Mouse (Mus musculus) retina, adult 2 months (tissue): ENCODE data around the gene Nup214.

ENCODE experiments used
- DNase-seq: peaks from one replicate; pipeline ENCODE4 v3.0.0-alpha.2; 2012; ENCODE audit warnings: low read depth, low spot score

Nup214 gene

GRCm38 (mm10) chr2:32095351-32096121, 121.3 kb downstream of the Nup214 start, which contains the start of gene Plpp7:
TSS of gene Plpp7 (plus strand) at chr2:32095528.
- DNase-seq, result peak; percentile 66

DNA sequence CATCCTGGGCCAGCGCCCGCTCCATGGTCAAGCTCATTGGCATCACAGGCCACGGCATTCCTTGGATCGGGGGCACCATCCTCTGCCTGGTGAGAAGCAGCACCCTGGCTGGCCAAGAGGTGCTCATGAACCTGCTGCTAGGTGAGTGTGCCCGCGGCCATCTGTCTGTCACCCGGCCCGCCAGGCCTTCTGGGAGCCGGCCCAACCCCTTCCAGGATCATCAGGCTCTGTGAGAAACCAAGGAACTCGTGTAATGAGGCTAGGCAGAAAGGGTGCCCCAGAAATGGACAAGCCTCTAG, 121.8 kb downstream of the Nup214 start:
- DNase-seq, result no peak

DNA sequence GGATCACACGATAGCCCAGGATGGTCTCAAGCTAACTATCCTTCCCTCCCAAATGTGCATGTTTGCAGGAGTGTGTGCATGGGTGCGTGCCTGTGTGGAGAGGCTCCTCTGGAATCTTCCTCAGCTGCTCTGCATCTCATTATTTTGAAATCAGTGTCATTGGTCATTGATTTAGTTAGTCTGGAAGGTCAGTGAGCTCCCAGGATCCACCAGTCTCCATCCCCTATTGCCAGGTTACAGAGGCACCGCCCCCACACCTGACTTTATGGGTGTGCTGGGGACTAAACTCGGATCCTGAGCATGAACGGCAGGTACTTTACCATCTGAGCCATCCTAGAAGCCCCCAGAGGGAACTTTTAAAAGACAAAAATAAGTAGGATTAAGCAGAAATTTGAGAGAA, 128.7 kb downstream of the Nup214 start:
- DNase-seq, result no peak

DNA sequence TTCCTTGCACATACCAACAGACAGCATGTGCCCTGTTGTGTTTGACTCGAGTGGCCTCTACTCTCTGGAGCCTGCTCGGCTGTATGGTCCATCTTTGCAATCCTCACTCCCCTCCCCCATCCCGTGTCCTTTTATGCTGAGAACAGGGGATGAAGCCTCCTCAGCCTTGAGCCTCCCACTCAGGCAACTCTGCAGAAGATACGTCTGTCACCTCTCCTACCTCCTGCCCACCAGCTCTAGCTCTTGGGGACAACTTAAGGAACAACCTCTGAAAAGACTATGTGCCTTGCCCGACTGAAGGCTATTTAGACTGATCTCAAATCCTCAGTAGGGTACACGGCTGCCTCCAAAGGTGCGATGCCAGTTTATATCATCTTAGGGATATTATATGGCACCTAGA, 129.3 kb downstream of the Nup214 start:
- DNase-seq, result no peak
